Mouse (Mus musculus) intestine, postnatal 0 days (tissue): ENCODE results near the gene Lmo1. TPM values are rescaled to one million over a fixed set of nuclear protein-coding genes. Genes with fewer than 3 reads are reported as not detected.

Experiments
- ATAC-seq: fragments of 200-750 bp; cut with Nextera tagmentation; 2 replicates; pipeline ENCODE4 v1.8.0; 2017; ENCODE audit warnings: mild to moderate bottlenecking, moderate TSS enrichment, moderate library complexity
- H3K27ac ChIP-seq: fragments of 300-500 bp; sonication (generic); 2 replicates; pipeline ENCODE4 v1.5.1; 2014; ENCODE audit warnings: mild to moderate bottlenecking, low read depth, low read length, moderate library complexity
- H3K27me3 ChIP-seq: fragments of 300-500 bp; sonication (generic); replicated peaks from 2 replicates; pipeline ENCODE4 v1.6.1; 2014; ENCODE audit warnings: low read length, mixed read lengths; ENCODE audit not compliant: control insufficient read depth, insufficient read depth
- H3K36me3 ChIP-seq: fragments of 300-500 bp; sonication (generic); 2 replicates; pipeline ENCODE4 v1.6.1; 2014; ENCODE audit warnings: mild to moderate bottlenecking, moderate library complexity; ENCODE audit not compliant: control insufficient read depth, insufficient read depth
- H3K4me1 ChIP-seq: fragments of 300-500 bp; sonication (generic); replicated peaks from 2 replicates; pipeline ENCODE4 v1.6.1; 2014; ENCODE audit warnings: antibody characterized with exemption, low read length, mixed read lengths; ENCODE audit not compliant: control insufficient read depth, insufficient read depth
- H3K4me2 ChIP-seq: fragments of 300-500 bp; sonication (generic); replicated peaks from 2 replicates; pipeline ENCODE4 v1.6.1; 2014; ENCODE audit warnings: low read depth, mild to moderate bottlenecking, moderate library complexity
- H3K4me3 ChIP-seq: fragments of 300-500 bp; sonication (generic); 2 replicates; pipeline ENCODE4 v1.5.1; 2014; ENCODE audit warnings: low read depth, low read length
- H3K9ac ChIP-seq: fragments of 300-500 bp; sonication (generic); 2 replicates; pipeline ENCODE4 v1.6.1; 2014; ENCODE audit warnings: mild to moderate bottlenecking, low read depth, low read length
- H3K9me3 ChIP-seq: fragments of 300-500 bp; sonication (generic); 2 replicates; pipeline ENCODE4 v1.6.1; 2016; ENCODE audit warnings: mixed run types; ENCODE audit not compliant: control insufficient read depth
- CTCF ChIP-seq: sonication (generic); IDR thresholded peaks from 2 replicates; pipeline ENCODE4 v1.5.1; 2016; ENCODE audit warnings: low read depth, mild to moderate bottlenecking, control low read depth, antibody characterized with exemption, moderate library complexity
- WGBS: fragments of 180-500 bp; shearing (Covaris S2); extraction: QIAGEN DNeasy Blood & Tissue Kit; methylation state at CpG from one replicate; pipeline ENCODE4 v1.1.7; 2014; 5-methylcytosine and 5-hydroxymethylcytosine counted together
- polyA plus RNA-seq: library from polyadenylated mRNA; unstranded; fragments of >200 nt; fragmentation: Nextera tagmentation; extraction: Ambion mirVana; gene quantifications from 2 replicates; pipeline ENCODE4 v1.2.1, GENCODE M21; 2015

Gene Lmo1
- polyA plus RNA-seq, 1 experiment from 2014 or later, result 2.3 TPM

GRCm38 (mm10) chr7:109176688-109177087 is 1.7 kb upstream of the Lmo1 start:
- H3K4me3 ChIP-seq, result no peak overlapping the region
- 0 out of 2 replicates have a peak, but pooled peaks cover 5% of the 10 kb centered on the region for H3K4me1 ChIP-seq
- no peak for TF ChIP-seq CTCF
- 80% methylated on average over 3 of the region's 3 CpGs for WGBS
- ATAC-seq, result no peak
- H3K9ac ChIP-seq, result no peak overlapping the region
- peaks cover 31% of the 10 kb centered on the region for H3K27me3 ChIP-seq
- H3K36me3 ChIP-seq, result no peaks in the 10 kb centered on the region
- no peaks in the 10 kb centered on the region for H3K9me3 ChIP-seq
- no peak overlapping the region for H3K27ac ChIP-seq
- no peak overlapping the region for H3K4me2 ChIP-seq

GRCm38 (mm10) chr7:109175670-109176625 is 941 bp upstream of the Lmo1 start:
- H3K27me3 ChIP-seq, result peaks cover 37% of the 10 kb centered on the region
- no peak overlapping the region for H3K9ac ChIP-seq
- no peak overlapping the region for H3K4me3 ChIP-seq
- peak overlapping the region; percentile 97; the same call in 1 of the 2 replicates for H3K4me2 ChIP-seq
- 28% methylated on average over 13 of the region's 13 CpGs for WGBS
- no peak for ATAC-seq
- H3K27ac ChIP-seq, result no peak overlapping the region
- no peaks in the 10 kb centered on the region for H3K9me3 ChIP-seq
- no peak for TF ChIP-seq CTCF
- no peaks in the 10 kb centered on the region for H3K36me3 ChIP-seq
- 0 out of 2 replicates have a peak, but pooled peaks cover 5% of the 10 kb centered on the region for H3K4me1 ChIP-seq

- ATAC-seq, result peak; percentile 29; the same call in 1 of the 2 replicates
- 8% methylated on average over 31 of the region's 31 CpGs for WGBS
- no peak for TF ChIP-seq CTCF
- no peak overlapping the region for H3K9ac ChIP-seq
- H3K4me1 ChIP-seq, result 0 out of 2 replicates have a peak, but pooled peaks cover 5% of the 10 kb centered on the region
- peak overlapping the region; percentile 48 for H3K4me3 ChIP-seq
- H3K9me3 ChIP-seq, result no peaks in the 10 kb centered on the region
- no peak overlapping the region for H3K27ac ChIP-seq
- peaks cover 49% of the 10 kb centered on the region for H3K27me3 ChIP-seq
- H3K36me3 ChIP-seq, result no peaks in the 10 kb centered on the region
- H3K4me2 ChIP-seq, result peak overlapping the region; percentile 97
These were observed 564 bp downstream of the Lmo1 start for GRCm38 (mm10) chr7:109174337-109174948.

- Histone ChIP-seq H3K4me2 (no peak overlapping the region), H3K9me3 (no peaks in the 10 kb centered on the region), H3K4me1 (0 out of 2 replicates have a peak, but pooled peaks cover 5% of the 10 kb centered on the region), H3K4me3 (no peak overlapping the region), H3K9ac (no peak overlapping the region), H3K27ac (no peak overlapping the region), H3K36me3 (no peaks in the 10 kb centered on the region), H3K27me3 (peaks cover 65% of the 10 kb centered on the region)
- 63% methylated on average over 3 of the region's 3 CpGs for WGBS
- no peak for ATAC-seq
- TF ChIP-seq CTCF, result no peak
These were observed 3.1 kb downstream of the Lmo1 start for GRCm38 (mm10) chr7:109171874-109172273.

- under 1% methylated on average over 17 of the region's 17 CpGs for WGBS
- peak; percentile 41; the same call in 1 of the 2 replicates for ATAC-seq
- peak; percentile 90 for TF ChIP-seq CTCF
- H3K4me1 ChIP-seq, result 0 out of 2 replicates have a peak, but pooled peaks cover 5% of the 10 kb centered on the region
- peak overlapping the region; percentile 42 for H3K4me3 ChIP-seq
- peaks cover 62% of the 10 kb centered on the region for H3K27me3 ChIP-seq
- no peak overlapping the region for H3K27ac ChIP-seq
- peak overlapping the region; percentile 74 for H3K4me2 ChIP-seq
- H3K9me3 ChIP-seq, result no peaks in the 10 kb centered on the region
- H3K9ac ChIP-seq, result no peak overlapping the region
- no peaks in the 10 kb centered on the region for H3K36me3 ChIP-seq
These were observed 4.6 kb downstream of the Lmo1 start for GRCm38 (mm10) chr7:109170441-109170820.
